Mouse (Mus musculus) brain, embryonic 18.5 days (tissue): ENCODE measurements at regions not wholly inside any gene's neighbourhood (a gene's known extent, or its start where the extent isn't known, plus 50 kb on each side); places are given as distances from the start of the nearest gene placed in this dataset.
"Not testable (repeated sequence)": the region's sequence is repeated elsewhere in the genome, so short reads cannot be mapped to it uniquely, and the experiment has no call there.

ENCODE experiments used
- DNase-seq: peaks from one replicate; pipeline ENCODE4 v3.0.0-alpha.2; 2012; ENCODE audit warnings: low read depth, low spot score

DNA sequence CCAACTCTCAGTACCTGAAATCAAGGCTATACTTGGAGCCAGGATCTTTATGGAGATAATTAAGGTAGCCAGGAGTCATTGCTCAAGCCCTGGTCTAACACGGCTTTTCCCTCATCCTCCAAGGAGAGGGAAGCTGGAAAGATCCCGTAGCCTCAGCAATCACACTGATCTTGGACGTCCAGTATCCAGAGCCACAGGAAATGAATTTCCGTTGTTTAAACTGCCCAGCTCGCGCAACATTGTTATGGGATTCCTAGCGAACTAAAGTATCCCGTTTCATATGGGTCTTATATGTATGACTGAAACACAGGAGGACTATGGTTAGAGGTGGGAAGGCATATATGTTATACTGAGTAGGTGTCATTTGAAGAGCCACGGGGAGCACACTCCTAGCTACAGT lies 126.3 kb upstream of the Lnx1 start:
- no peak for DNase-seq

DNA sequence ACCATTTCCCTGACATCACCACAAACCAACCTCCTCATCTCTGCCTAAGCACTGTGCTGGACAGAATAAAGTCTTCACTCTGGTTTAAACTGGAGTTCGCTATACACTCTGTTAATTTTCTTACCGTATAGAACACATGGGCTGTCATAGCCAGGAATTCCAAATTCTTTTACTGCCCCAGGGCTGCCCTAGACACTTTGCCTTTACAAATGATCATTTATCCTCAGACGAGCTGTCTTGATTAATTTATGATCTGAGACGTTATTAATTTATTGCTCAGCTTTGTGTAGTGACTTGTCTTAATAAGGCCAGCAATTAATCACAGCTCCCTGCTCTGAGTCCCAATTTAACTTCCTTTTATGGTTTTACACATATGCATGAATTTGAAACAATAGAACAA lies 125.2 kb upstream of the Lnx1 start:
- no peak for DNase-seq

DNA sequence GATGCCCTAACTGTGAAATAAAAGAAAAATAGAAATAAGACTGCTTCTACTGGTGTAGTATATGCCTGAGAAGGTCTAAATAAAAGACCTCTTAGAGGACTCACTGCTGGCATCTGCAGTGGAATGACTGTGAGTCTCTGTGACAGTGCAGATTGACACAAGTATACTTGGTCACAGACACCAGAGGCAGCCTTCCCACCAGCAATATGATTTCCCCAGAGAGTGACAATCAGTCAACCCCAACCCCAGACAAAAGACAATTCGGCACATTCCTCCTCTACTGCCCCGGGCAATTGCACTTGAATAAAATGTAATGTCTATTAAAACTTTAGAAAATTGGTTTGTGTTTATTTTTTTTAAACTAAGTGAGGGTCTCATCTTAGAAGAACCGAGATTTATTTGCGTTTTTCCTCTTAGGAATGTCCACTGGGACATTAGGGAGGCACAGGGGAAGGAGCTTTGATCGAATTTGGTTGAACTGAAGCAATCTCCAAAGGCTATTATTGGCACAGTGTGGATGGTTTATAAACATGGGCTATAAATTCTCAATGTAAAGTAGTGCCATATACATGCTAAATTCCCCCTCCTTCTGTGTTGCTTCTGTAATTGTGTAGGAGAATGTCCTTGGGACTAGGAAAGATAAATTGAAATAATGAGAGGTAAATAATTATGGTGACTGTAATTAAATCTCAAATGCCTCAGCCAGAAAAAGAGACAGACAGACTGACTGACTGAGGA lies 123.0 kb upstream of the Lnx1 start:
- DNase-seq: no peak

DNA sequence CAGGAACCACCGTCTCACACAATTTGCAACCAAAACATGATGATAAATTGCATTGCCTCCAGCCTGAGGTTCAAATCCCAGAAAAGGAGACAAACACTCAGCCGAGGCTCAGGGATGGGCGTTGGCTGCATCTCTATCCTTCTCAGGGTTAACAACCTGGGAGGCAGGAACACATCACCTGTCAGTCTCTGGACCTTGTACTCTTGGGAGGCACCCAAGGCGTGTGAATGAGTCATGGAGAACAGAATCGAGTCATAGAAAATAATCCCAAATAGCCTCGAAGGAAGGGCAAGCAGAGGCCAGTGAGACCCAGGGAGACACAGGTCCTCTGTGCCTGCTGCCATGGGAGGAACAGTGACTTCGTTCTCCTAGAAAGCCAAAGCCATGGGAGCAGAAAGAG lies 121.0 kb upstream of the Lnx1 start:
- DNase-seq: no peak

DNA sequence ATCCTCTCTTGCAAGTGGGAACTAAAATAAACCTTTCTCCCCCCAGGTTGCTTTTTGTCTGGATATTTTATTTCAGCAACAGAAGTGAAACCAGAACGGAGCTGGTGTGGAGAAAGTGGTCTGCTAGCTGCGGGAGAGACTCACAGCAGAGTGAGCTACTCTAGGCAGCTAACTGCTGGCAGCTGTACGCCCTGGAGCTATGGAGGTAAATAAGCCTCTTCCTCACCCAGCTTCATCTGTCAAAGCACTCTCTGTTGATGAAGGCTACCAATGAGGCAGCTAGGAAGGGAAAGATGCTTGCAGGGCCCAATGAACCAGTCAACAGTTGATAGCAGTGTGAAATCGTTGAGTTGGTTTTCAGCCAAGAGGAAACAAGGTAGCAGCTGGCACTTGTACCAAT lies 119.3 kb upstream of the Lnx1 start:
- DNase-seq: no peak

DNA sequence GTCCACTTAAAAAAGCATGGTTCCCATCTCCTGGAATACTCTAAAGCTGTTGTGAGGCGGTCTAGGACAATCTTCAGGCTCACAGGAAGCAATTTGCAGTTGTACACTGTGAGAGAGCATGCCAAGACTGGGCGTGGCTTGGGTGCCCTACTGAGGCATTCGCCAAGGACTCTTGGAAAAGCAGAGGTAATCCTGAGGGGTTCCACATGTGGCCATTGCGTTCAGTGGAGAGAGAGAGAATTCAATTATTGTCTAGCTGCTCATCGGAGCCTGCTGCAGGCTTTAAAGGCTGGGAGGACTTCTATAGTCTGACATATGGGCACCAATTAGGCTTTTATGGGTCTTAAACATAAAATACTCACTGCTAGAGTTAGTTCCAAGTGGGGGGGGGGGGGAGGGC lies 113.8 kb upstream of the Lnx1 start:
- no peak for DNase-seq

DNA sequence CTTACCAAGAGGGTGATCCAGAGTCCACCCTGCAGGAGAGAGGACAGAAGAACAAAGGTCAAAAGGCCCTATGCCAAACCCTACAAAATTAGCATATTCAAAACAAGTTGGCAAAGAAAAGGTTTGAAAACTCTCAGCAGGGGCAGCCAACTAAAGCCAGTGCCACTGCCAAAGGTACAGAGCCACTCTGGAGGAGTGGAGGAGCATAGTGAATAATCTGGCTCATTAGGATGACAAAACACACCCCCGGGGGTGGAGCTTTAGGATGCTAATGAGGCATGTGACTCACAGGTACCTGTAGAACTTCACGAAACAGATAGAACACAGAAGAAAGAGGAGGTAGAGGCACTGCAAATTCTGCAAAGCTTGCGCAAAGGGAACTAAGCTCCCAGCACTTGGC lies 110.7 kb upstream of the Lnx1 start:
- DNase-seq: no peak

DNA sequence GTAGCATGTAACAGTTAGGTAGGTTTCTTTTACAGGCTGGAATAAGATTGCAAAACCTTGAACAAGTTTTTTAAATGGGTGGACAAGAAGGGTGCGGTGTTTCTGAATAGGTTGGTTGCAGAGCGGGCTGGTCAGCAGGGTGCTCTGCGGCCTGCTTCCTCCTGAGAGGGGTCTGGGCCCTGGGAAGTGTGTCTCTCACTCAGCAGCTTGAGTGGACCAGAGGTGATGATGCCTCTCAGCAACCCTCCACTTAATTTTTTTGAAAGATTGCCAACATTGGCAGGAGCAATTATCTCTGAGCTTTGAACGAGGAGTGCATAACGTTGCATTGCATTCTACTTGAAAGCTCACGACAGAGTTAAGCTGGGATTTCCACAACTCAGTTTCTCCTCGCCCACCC lies 108.3 kb upstream of the Lnx1 start:
- no peak for DNase-seq

DNA sequence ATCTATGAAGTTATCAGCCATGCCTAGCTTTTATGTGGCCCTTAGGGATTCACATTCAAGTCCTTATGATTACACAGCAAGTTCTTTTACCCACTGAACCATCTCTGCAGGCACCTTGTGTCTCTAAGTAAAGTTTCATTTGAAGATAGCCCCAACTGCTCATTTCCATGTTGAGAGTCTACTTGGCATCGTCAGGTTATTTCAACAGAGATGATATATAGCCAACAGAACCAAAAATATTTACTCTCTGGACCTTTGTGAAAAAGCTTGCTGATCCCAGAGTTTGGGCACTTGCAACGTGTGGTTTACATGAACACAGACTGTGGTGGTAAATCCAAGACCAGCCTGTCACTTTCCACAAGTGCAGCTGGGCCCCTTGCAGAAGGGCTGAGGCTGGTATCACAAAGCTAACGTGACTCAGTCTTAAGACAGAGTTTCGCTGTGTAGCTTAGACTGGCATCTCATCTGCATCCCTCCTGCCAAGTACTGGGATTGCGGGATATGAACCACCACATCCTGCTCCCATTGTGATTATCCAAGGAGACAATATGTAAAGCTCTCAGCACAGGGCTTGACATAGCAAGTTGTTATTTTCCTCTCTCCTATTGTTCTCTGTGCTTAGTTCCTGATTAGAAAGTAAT lies 105.0 kb upstream of the Lnx1 start:
- no peak for DNase-seq

DNA sequence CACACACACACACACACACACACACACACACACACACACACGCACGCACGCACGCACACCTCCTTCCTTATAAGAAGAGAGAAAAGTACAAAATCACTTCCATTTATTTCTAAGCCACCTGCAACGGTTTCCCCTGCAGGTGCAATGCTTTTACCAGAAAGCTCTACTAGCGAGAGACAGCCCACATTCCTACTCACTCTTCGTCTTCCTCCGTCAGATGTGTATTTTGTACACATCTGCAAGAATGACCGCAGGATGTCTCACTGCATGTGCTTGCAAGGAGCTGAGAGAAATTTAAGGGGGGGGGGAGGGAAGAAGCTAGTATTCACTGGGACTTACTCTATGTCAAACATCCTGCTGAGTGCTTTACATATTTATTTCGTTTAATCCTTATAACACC lies 99.2 kb upstream of the Lnx1 start:
- no peak for DNase-seq

DNA sequence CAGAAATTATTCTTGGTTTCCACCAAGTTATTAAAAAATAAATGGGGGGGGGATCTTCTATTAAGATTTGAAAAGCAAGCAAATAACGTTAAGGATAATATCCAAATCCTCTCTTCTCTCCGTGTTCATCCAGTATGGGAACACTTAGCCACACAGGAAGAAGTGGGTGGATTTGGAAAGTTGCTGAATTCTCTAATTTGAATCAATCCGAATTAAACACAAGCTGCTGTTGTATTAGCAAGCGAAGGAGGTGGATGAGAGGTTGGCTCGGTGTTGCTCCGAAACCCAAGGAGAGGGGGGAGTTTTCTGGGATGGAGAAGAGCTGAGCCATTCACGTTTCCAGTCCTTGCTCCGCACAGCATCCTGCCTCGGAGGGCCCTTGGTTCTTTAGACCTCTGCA lies 97.6 kb upstream of the Lnx1 start:
- no peak for DNase-seq

DNA sequence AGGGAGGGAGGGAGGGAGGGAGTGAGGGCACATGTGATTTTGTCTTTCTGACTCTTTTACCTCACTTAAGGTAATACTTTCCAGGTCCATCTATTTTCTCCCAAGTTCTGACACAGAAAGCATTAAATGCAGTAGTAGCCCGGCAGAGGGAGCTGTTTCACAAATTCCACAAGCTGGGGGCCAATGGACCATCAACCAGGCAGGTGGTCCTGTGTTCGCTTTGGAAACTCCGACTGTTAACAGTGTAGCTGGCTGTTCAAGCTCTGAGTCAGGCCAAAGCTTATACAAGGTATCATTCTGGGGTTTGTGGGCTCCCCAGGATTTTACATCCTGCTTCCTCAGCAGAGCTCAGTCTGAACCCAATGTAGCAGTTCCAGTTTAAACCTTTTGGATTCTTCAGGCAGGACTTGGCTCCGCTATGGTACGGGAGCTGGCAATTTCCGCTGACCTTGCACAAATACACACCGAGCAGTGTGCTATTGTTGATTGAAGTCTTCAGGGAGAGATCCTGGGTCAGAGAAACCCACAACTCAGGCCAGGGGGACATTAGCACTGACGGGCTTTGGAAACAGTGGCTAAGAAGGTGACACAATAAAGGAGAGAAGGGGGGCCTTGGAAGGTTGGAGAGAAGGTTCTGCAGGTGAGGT lies 93.8 kb upstream of the Lnx1 start:
- no peak for DNase-seq

DNA sequence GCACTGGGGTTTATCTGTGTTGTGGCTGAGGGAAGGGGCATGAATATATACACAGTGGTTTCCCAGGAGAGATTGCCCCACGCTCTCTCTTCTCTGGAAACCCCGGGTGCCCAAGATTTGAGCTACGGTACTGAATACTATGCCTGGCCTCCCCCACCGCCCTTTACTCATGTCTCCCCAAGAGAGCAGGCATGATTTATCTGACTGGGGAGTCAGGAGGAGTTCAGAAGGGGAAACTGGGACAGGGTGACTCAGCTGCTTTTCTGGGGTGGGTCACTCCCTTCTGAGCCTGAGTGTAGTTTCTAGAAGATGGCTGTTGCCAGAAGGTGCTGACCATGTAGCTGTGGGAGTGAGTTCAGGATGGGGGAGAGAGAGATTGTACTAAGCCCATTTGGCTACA lies 92.0 kb upstream of the Lnx1 start:
- DNase-seq: no peak

DNA sequence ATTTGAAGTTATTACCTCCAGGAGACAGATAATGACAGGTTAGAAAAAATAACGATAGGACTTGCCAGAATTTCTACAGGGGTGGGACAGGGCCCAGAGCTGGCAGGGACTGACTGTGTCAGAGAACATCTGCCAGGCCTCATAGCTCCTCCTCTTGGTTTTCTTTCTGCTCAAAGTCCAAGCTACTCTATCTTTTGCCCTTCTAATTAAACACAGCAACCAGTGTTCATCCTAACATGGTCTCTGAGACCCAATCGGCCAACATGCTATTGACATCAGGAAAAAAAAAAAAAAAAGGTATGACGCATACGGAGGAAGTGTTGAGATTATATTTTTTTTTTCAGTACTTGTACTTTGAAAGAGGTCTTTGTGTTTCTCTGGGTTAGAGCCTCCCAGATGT lies 90.7 kb upstream of the Lnx1 start:
- DNase-seq: no peak

DNA sequence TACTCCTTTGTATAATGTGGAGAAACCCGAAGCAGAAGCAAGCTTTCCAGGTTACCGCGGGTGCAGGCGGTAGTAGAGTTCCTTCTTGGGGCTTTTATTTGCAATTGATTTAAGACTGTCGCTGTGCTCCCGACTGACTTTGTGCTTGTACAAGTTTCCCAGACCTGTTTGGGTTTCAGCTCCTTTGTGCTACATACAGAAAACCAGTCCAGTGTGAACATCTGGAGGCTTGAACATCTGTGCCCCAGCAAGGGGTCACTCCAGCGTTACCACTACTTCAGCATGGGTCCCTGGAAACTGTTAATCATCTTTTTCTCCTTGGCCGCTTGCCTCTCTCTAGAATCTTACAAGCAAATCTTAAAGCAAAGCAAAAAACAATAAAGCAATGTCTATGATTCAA lies 90.2 kb upstream of the Lnx1 start:
- no peak for DNase-seq

DNA sequence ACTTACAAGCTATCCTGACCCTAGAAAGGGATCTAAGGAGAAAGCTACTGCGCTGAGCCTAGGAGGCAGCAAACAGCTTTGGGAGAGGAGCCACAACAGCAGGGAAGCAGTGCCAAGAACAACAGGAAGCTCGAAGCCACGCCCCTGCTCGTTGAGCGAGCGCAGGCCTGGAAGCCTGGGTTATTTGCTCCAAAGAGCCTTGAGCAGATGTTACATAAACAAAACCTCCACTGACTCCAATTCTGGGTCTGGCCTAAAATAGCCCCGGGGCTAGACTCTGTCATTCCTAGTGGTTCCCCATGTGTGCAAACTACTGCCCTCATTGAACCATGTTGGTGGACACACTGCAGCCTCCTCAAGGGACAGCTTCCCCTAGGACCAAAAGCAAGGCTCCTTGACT lies 89.6 kb upstream of the Lnx1 start:
- DNase-seq: peak; percentile 45

DNA sequence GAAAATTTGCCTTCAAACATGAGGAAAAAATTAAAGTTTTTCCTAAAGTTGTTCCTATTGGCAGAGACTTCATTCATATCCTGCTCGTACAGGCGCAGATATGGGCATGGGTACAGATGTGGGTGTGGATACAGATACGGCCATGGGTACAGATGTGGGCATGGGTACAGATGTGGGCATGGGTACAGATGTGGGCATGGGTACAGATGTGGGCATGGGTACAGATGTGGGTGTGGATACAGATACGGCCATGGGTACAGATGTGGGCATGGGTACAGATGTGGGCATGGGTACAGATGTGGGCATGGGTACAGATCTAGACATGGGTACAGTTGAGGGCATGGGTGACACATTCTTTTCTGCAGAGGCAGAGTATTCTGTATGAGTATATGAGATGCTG lies 87.8 kb upstream of the Lnx1 start:
- not testable (repeated sequence) for DNase-seq

DNA sequence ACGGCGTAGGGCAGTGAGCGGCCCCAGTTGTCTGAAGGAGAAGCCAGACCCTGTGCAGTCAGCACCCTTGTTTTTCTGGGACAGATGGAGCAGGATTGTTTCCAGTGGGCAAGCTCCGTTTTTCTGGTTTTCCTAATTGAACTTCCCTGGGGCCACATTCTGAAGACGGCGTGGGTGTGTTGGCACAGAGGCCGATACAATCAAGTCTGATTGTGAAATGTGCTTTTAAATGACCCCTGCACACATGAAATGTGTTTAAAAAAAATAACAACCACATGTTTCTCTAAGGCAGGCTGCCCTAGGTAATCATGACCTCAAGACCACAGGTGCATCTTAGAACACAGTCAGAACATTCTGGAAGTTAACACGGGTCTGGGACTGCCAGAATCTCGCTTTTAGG lies 81.2 kb upstream of the Lnx1 start:
- no peak for DNase-seq

DNA sequence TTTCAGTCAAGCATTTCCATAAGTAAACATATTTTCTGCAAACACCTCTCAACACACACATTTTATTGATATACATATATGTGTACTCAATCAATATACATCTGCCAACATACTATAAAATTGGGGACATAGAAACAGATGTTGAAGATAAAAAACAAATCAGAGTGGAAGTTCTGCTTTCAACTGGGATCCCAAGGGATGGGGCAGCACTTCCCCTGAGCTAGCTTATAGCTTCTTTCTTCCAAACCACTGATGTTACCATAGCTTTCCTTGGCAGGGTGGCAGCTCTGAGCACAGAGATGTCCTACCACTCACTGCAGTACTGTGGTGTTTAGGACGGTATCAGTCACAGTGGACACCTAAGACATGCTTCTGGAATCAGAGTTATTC lies 75.4 kb upstream of the Lnx1 start:
- DNase-seq: no peak

DNA sequence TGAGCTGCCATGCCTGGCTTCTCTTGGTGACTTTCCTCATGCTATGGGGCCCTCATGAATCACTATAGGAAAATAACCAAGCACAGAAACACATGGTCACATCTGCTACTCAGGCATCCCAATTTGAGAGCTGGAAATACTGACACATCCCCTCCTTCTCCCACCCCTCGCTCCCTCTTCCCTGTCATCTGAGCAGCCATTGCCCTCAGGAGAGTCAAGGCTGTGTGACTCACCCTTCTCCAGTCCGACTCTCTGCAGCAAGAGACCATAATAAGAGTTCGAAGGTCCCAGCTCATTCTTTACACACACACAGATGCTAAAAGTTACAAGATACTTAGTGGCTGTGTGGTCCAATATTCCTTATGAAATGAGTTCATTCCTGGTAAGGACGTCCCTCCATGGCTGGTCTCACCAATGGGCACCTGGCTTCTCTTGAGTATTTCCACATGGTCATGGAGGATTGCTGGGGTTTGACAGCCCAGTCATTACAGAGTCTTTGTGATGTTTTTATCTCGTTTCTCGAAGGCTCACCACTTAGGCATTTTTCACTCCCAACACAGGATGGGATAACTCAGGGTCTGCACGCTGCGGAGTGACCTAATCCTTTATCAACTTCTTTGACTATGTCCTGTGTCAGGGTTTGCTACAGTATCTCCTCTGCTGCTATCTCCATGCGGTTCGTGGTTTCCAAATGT lies 74.8 kb upstream of the Lnx1 start:
- DNase-seq: no peak

DNA sequence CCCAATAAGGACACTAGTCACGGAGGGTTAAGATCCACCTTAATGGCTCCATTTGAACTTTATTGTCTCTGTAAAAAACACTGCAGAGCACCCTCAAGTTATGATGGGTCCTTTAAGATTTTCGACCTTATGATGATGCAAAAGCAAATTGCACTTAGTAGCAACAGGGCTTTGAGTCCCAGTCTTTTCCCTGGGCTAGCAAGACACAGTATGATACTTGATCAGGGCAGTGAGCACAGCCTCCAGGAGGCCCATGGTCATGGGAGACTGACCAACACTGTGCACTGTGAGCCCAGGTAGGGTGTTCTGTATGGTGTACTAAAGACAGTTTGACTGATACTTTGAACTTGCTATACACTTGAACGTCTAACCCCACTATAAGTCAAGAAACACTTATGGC lies 73.4 kb upstream of the Lnx1 start:
- no peak for DNase-seq

DNA sequence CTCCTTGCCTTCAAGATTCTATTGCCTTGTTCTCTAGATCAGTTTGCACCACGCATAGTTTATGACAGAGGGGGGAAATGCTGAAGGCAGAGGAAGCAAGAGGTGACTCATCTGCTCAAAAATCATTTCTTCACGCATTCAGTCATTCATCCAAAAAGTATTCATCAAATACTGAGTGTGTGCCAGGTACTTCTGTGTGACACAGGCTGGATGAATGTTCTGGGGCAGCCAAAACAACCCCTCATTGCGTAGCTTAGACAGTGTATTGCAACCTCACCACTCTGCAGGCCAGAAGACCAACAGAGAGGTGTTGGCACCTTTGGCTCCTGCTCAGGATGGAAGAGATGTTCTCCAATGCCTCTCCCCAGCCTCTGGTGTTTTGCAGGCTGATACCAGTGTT lies 72.9 kb upstream of the Lnx1 start:
- DNase-seq: no peak
